26 mouse cellular contexts compared by ENCODE assay signal in the genomic region with DNA sequence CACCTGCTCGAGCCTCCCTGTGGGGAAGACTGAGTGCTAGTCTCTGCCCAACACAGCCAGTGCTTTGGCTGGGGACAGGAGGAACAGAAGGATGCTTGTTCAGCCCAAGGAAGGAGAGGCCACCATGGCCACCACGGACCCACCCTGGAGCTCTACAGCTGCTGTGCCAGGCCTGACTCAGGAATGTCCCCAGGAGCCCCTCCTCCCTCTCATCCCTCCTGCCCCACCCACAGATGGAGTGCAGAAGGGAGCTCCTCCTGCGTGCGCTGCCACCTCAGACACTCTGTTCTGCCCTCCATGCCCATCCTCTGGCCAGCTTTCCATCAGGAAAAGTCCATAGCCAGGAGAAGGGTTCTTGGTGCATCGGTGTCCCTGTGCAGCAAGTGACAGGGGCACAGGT. TPM values are rescaled to one million over a fixed set of nuclear protein-coding genes. Genes with fewer than 3 reads are reported as not detected.
A peak's percentile ranks its signal among the peaks of the same experiment; 100 is the strongest.
DNase-seq lines count a peak whose midpoint lies in the region; ATAC-seq and TF ChIP-seq lines count a peak whose summit lies in the region.
"Had no signal": no experiment of that assay in that cellular context is flagged by ENCODE, and none has a peak within 500 bp of the region (broad histone marks: within the 10 kb centered on the region; RNA-seq: fewer than 3 reads in every experiment).

No protein-coding gene starts in this region.

- no peak for DNase-seq in hindbrain, postnatal 0 days (ENCODE audit: low spot score)
- DNase-seq in hindbrain, embryonic 11.5 days (ENCODE audit: low spot score), result no peak
- no peak for DNase-seq in lung, embryonic 14.5 days
- DNase-seq in lung, postnatal 10 days, result no peak
- no peak for DNase-seq in midbrain, embryonic 14.5 days
- DNase-seq: B cell, adult 2 months; cerebellum, adult 11-12 months; cerebellum, postnatal 14 days; gastrocnemius, postnatal 10 days; kidney, postnatal 10 days; liver, embryonic 13.5 days; right cerebral cortex, adult 18-20 months; right cerebral cortex, postnatal 4 days; thymus, postnatal 25 days had no signal

- no peak overlapping the region for H3K4me3 ChIP-seq in hindbrain, postnatal 0 days (ENCODE audit: low read length)
- H3K4me3 ChIP-seq in hindbrain, embryonic 11.5 days (ENCODE audit: low read depth, low read length), result no peak overlapping the region
- H3K4me3 ChIP-seq in lung, embryonic 14.5 days (ENCODE audit: low read depth, low read length), result no peak overlapping the region
- H3K4me3 ChIP-seq in embryonic facial prominence, embryonic 13.5 days, result no peak overlapping the region
- no peak overlapping the region for H3K4me3 ChIP-seq in intestine, postnatal 0 days (ENCODE audit: low read depth, low read length)
- H3K4me3 ChIP-seq in midbrain, embryonic 14.5 days (replicated peaks; ENCODE audit: low read depth, low read length), result no peak overlapping the region
- H3K4me3 ChIP-seq: embryonic facial prominence, embryonic 15.5 days; forebrain, embryonic 15.5 days; hindbrain, embryonic 13.5 days; limb, embryonic 13.5 days; liver, embryonic 13.5 days; neural tube, embryonic 15.5 days had no signal

- no peak overlapping the region for H3K9ac ChIP-seq in hindbrain, postnatal 0 days (replicated peaks; ENCODE audit: low read length)
- H3K9ac ChIP-seq in hindbrain, embryonic 11.5 days (ENCODE audit: low read depth, low read length), result no peak overlapping the region
- H3K9ac ChIP-seq in lung, embryonic 14.5 days, result no peak overlapping the region
- H3K9ac ChIP-seq in embryonic facial prominence, embryonic 13.5 days, result no peak overlapping the region
- no peak overlapping the region for H3K9ac ChIP-seq in intestine, postnatal 0 days (ENCODE audit: low read depth, low read length)
- no peak overlapping the region for H3K9ac ChIP-seq in midbrain, embryonic 14.5 days (replicated peaks; ENCODE audit: low read length)
- H3K9ac ChIP-seq: embryonic facial prominence, embryonic 15.5 days; forebrain, embryonic 15.5 days; hindbrain, embryonic 13.5 days; limb, embryonic 13.5 days; liver, embryonic 13.5 days; neural tube, embryonic 15.5 days had no signal

- H3K27me3 ChIP-seq in hindbrain, postnatal 0 days (ENCODE audit: insufficient read depth, low read length), result no peaks in the 10 kb centered on the region
- H3K27me3 ChIP-seq in hindbrain, embryonic 11.5 days (ENCODE audit: control insufficient read depth, insufficient read depth, low read length), result no peaks in the 10 kb centered on the region
- H3K27me3 ChIP-seq in lung, embryonic 14.5 days (ENCODE audit: insufficient read depth, low read length), result no peaks in the 10 kb centered on the region
- H3K27me3 ChIP-seq in embryonic facial prominence, embryonic 13.5 days, result no peaks in the 10 kb centered on the region
- no peaks in the 10 kb centered on the region for H3K27me3 ChIP-seq in intestine, postnatal 0 days (replicated peaks; ENCODE audit: control insufficient read depth, insufficient read depth, low read length)
- no peaks in the 10 kb centered on the region for H3K27me3 ChIP-seq in midbrain, embryonic 14.5 days (ENCODE audit: control insufficient read depth, insufficient read depth, low read length)
- H3K27me3 ChIP-seq: CH12.LX; embryonic facial prominence, embryonic 15.5 days; forebrain, embryonic 15.5 days; hindbrain, embryonic 13.5 days; limb, embryonic 13.5 days; liver, embryonic 13.5 days; neural tube, embryonic 15.5 days; Patski had no signal

- H3K9me3 ChIP-seq in hindbrain, postnatal 0 days (ENCODE audit: low read length), result no peaks in the 10 kb centered on the region
- H3K9me3 ChIP-seq in hindbrain, embryonic 11.5 days (ENCODE audit: control insufficient read depth, low read length), result no peaks in the 10 kb centered on the region
- H3K9me3 ChIP-seq in lung, embryonic 14.5 days (ENCODE audit: low read depth, low read length), result no peaks in the 10 kb centered on the region
- H3K9me3 ChIP-seq in embryonic facial prominence, embryonic 13.5 days, result no peaks in the 10 kb centered on the region
- H3K9me3 ChIP-seq in intestine, postnatal 0 days (ENCODE audit: control insufficient read depth), result no peaks in the 10 kb centered on the region
- no peaks in the 10 kb centered on the region for H3K9me3 ChIP-seq in midbrain, embryonic 14.5 days (ENCODE audit: control insufficient read depth, low read length)
- H3K9me3 ChIP-seq: embryonic facial prominence, embryonic 15.5 days; forebrain, embryonic 15.5 days; G1E; hindbrain, embryonic 13.5 days; limb, embryonic 13.5 days; liver, embryonic 13.5 days; neural tube, embryonic 15.5 days had no signal

- no peaks in the 10 kb centered on the region; the same call in 1 of the 2 replicates for H3K4me1 ChIP-seq in hindbrain, postnatal 0 days (ENCODE audit: insufficient read depth, low read length)
- H3K4me1 ChIP-seq in hindbrain, embryonic 11.5 days (replicated peaks; ENCODE audit: control insufficient read depth, insufficient read depth, low read length), result no peaks in the 10 kb centered on the region
- peaks cover 17% of the 10 kb centered on the region; the same call in 1 of the 2 replicates for H3K4me1 ChIP-seq in lung, embryonic 14.5 days (ENCODE audit: insufficient read depth)
- H3K4me1 ChIP-seq in embryonic facial prominence, embryonic 13.5 days, result peaks cover 11% of the 10 kb centered on the region
- 0 out of 2 replicates have a peak, but pooled peaks cover 7% of the 10 kb centered on the region for H3K4me1 ChIP-seq in intestine, postnatal 0 days (replicated peaks; ENCODE audit: control insufficient read depth, insufficient read depth, low read length)
- H3K4me1 ChIP-seq in midbrain, embryonic 14.5 days (ENCODE audit: control insufficient read depth, insufficient read depth, low read length), result no peaks in the 10 kb centered on the region

- TF ChIP-seq CTCF in hindbrain, postnatal 0 days (IDR thresholded peaks at IDR 0.05; ENCODE audit: low read depth), result no peak
- no peak for TF ChIP-seq CTCF in lung, embryonic 14.5 days (IDR thresholded peaks at IDR 0.05; ENCODE audit: low read depth)
- TF ChIP-seq CTCF in intestine, postnatal 0 days (IDR thresholded peaks at IDR 0.05; ENCODE audit: low read depth), result no peak

- no peak overlapping the region for H3K27ac ChIP-seq in hindbrain, postnatal 0 days
- no peak overlapping the region for H3K27ac ChIP-seq in hindbrain, embryonic 11.5 days (ENCODE audit: low read depth, low read length)
- H3K27ac ChIP-seq in lung, embryonic 14.5 days (ENCODE audit: low read depth), result no peak overlapping the region
- no peak overlapping the region for H3K27ac ChIP-seq in embryonic facial prominence, embryonic 13.5 days
- no peak overlapping the region for H3K27ac ChIP-seq in intestine, postnatal 0 days (ENCODE audit: low read depth, low read length)
- no peak overlapping the region for H3K27ac ChIP-seq in midbrain, embryonic 14.5 days (replicated peaks; ENCODE audit: low read depth, low read length)
- H3K27ac ChIP-seq: embryonic facial prominence, embryonic 15.5 days; forebrain, embryonic 15.5 days; hindbrain, embryonic 13.5 days; limb, embryonic 13.5 days; liver, embryonic 13.5 days; neural tube, embryonic 15.5 days had no signal

- no peaks in the 10 kb centered on the region for H3K36me3 ChIP-seq in hindbrain, postnatal 0 days (ENCODE audit: insufficient read depth, low read length)
- H3K36me3 ChIP-seq in hindbrain, embryonic 11.5 days (ENCODE audit: control insufficient read depth, insufficient read depth, low read length), result no peaks in the 10 kb centered on the region
- no peaks in the 10 kb centered on the region for H3K36me3 ChIP-seq in lung, embryonic 14.5 days (ENCODE audit: insufficient read depth)
- H3K36me3 ChIP-seq in embryonic facial prominence, embryonic 13.5 days, result no peaks in the 10 kb centered on the region
- no peaks in the 10 kb centered on the region for H3K36me3 ChIP-seq in intestine, postnatal 0 days (ENCODE audit: control insufficient read depth, insufficient read depth)
- H3K36me3 ChIP-seq in midbrain, embryonic 14.5 days (ENCODE audit: control insufficient read depth, insufficient read depth, low read length), result no peaks in the 10 kb centered on the region
- H3K36me3 ChIP-seq: embryonic facial prominence, embryonic 15.5 days; forebrain, embryonic 15.5 days; G1E; hindbrain, embryonic 13.5 days; limb, embryonic 13.5 days; liver, embryonic 13.5 days; neural tube, embryonic 15.5 days had no signal

- ATAC-seq in hindbrain, postnatal 0 days, result peak; percentile 31; the same call in 1 of the 2 replicates
- no peak for ATAC-seq in hindbrain, embryonic 11.5 days (ENCODE audit: low FRiP score)
- ATAC-seq in lung, embryonic 14.5 days (ENCODE audit: insufficient read depth), result peak; percentile 26; the same call in 1 of the 2 replicates
- ATAC-seq in embryonic facial prominence, embryonic 13.5 days (ENCODE audit: insufficient number of reproducible peaks, insufficient read depth, low FRiP score, low TSS enrichment, low read depth), result 0 out of 2 replicates have a peak, but pooled peaks have one; percentile 40
- ATAC-seq in intestine, postnatal 0 days, result 0 out of 2 replicates have a peak, but pooled peaks have one; percentile 47
- no peak for ATAC-seq in midbrain, embryonic 14.5 days (ENCODE audit: low FRiP score, low TSS enrichment)
- ATAC-seq: forebrain, embryonic 15.5 days; inflammation-experienced regulatory T-cells, adult 6 months; Patski had no signal

- H3K4me2 ChIP-seq in hindbrain, postnatal 0 days (ENCODE audit: low read depth, low read length), result no peak overlapping the region
- H3K4me2 ChIP-seq in hindbrain, embryonic 11.5 days (replicated peaks; ENCODE audit: low read depth, low read length), result no peak overlapping the region
- H3K4me2 ChIP-seq in lung, embryonic 14.5 days, result no peak overlapping the region
- H3K4me2 ChIP-seq in embryonic facial prominence, embryonic 13.5 days, result no peak overlapping the region
- no peak overlapping the region for H3K4me2 ChIP-seq in intestine, postnatal 0 days (replicated peaks; ENCODE audit: low read depth)
- H3K4me2 ChIP-seq in midbrain, embryonic 14.5 days (ENCODE audit: low read length), result no peak overlapping the region
- H3K4me2 ChIP-seq: embryonic facial prominence, embryonic 15.5 days; forebrain, embryonic 15.5 days; heart, embryonic 11.5 days; hindbrain, embryonic 13.5 days; limb, embryonic 13.5 days; liver, embryonic 13.5 days; neural tube, embryonic 15.5 days had no signal

- WGBS in hindbrain, postnatal 0 days, result 74% methylated on average over 5 of the region's 5 CpGs
- WGBS in hindbrain, embryonic 11.5 days, result 60% methylated on average over 5 of the region's 5 CpGs
- 55% methylated on average over 5 of the region's 5 CpGs for WGBS in lung, embryonic 14.5 days
- 45% methylated on average over 5 of the region's 5 CpGs for WGBS in embryonic facial prominence, embryonic 13.5 days
- 59% methylated on average over 5 of the region's 5 CpGs for WGBS in intestine, postnatal 0 days
- 88% methylated on average over 5 of the region's 5 CpGs for WGBS in midbrain, embryonic 14.5 days

RNA-seq across cellular contexts. Expression of gene Rhob, which starts 42.8 kb away (rescaled TPM):
- total RNA-seq in hindbrain, postnatal 0 days (2014; rRNA removed), result 356 and 385 TPM in 2 replicates
- 71.4 and 71.7 TPM in 2 replicates for polyA plus RNA-seq in hindbrain, postnatal 0 days (2015; fragmentation: Nextera tagmentation; extraction: Ambion mirVana)
- polyA plus RNA-seq in hindbrain, embryonic 11.5 days (2014; fragmentation: Nextera tagmentation; extraction: Ambion mirVana), result 64.4 and 65.9 TPM in 2 replicates
- 62.4 and 66.5 TPM in 2 replicates for polyA plus RNA-seq in lung, embryonic 14.5 days (2014; fragmentation: Nextera tagmentation; extraction: Ambion mirVana)
- polyA plus RNA-seq in embryonic facial prominence, embryonic 13.5 days (2015; fragmentation: Nextera tagmentation; extraction: Ambion mirVana), result 44.9 and 45.9 TPM in 2 replicates
- polyA plus RNA-seq in intestine, postnatal 0 days (2015; fragmentation: Nextera tagmentation; extraction: Ambion mirVana), result 28.8 and 29.7 TPM in 2 replicates
- 111 and 116 TPM in 2 replicates for polyA plus RNA-seq in midbrain, embryonic 14.5 days (2014; fragmentation: Nextera tagmentation; extraction: Ambion mirVana)

Comparison
In these comparisons a context has a peak if more than half of its experiments do, and no peak if none do; other contexts are left out.
1. ATAC-seq: peak in hindbrain, postnatal 0 days (single experiment), lung, embryonic 14.5 days (single experiment), embryonic facial prominence, embryonic 13.5 days (single experiment) and intestine, postnatal 0 days (single experiment); none in hindbrain, embryonic 11.5 days (single experiment) and midbrain, embryonic 14.5 days (single experiment).